Mouse (Mus musculus): ENCODE measurements at regions not wholly inside any gene's neighbourhood (a gene's known extent, or its start where the extent isn't known, plus 50 kb on each side); places are given as distances from the start of the nearest gene placed in this dataset.
A peak's percentile ranks its signal among the peaks of the same experiment; 100 is the strongest.

DNA sequence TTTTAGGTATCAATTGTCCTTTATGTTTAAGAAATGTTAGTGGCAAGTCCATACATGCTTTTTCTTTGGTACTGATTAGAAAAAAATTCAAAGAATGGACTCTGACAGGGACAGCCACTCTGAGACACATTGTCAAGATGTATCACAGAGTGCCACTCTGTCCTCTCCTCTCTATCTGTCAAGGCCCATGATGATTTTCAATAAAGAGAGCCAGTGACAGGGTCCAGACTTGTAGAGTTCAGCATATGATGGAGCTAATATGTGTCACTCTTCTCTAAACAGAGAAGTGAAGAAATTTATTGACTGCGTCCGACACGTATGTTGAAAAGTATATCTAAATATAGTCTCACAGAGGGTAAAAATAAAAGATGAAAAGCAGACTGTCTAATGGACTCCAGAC is 672.2 kb upstream of the 4930452B06Rik start:
- Histone ChIP-seq H3K9ac (no peak overlapping the region), H3K9me3 (ENCODE audit: low read length) (no peaks in the 10 kb centered on the region), H3K4me2 (ENCODE audit: low read depth) (no peak overlapping the region), H3K4me1 (ENCODE audit: insufficient read depth) (no peaks in the 10 kb centered on the region), H3K4me3 (ENCODE audit: low read depth, low read length) (no peak overlapping the region), H3K27me3 (ENCODE audit: insufficient read depth, low read length) (no peaks in the 10 kb centered on the region), H3K36me3 (ENCODE audit: insufficient read depth) (no peaks in the 10 kb centered on the region), H3K27ac (ENCODE audit: low read depth, low read length) (no peak overlapping the region)
- TF ChIP-seq CTCF (IDR thresholded peaks at IDR 0.05; ENCODE audit: low read depth), result no peak
- no peak for DNase-seq
- ATAC-seq, result no peak
- WGBS, result 82% methylated on average over 3 of the region's 3 CpGs

DNA sequence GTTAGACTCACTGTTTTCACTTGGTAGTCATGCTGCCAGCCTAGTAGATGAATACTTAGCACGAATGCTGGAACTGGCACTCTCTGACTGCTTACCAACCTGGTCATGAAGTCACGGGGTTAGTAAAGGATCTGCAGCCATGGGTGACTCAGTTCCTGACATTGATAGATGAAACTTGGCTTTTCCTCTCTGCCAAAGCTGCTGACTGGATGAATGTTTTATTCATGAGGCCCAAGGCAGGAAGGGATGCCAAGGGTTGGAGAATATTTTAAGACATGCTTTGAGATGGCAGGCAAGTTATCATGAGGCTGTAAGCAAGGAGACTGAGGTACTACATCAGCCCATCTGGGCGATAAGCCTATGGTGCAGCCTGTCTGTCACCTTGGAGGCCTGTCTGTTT is 671.1 kb upstream of the 4930452B06Rik start:
- ATAC-seq, result peak; percentile 93
- H3K9ac ChIP-seq, result no peak overlapping the region
- no peak overlapping the region for H3K4me3 ChIP-seq (ENCODE audit: low read depth, low read length)
- H3K9me3 ChIP-seq (ENCODE audit: low read length), result no peaks in the 10 kb centered on the region
- no peak overlapping the region for H3K27ac ChIP-seq (ENCODE audit: low read depth, low read length)
- no peak overlapping the region for H3K4me2 ChIP-seq (ENCODE audit: low read depth)
- no peaks in the 10 kb centered on the region for H3K4me1 ChIP-seq (ENCODE audit: insufficient read depth)
- no peaks in the 10 kb centered on the region for H3K27me3 ChIP-seq (ENCODE audit: insufficient read depth, low read length)
- 48% methylated on average over 3 of the region's 3 CpGs for WGBS
- DNase-seq, result peak; percentile 55
- no peaks in the 10 kb centered on the region for H3K36me3 ChIP-seq (ENCODE audit: insufficient read depth)
- no peak for TF ChIP-seq CTCF (IDR thresholded peaks at IDR 0.05; ENCODE audit: low read depth)

DNA sequence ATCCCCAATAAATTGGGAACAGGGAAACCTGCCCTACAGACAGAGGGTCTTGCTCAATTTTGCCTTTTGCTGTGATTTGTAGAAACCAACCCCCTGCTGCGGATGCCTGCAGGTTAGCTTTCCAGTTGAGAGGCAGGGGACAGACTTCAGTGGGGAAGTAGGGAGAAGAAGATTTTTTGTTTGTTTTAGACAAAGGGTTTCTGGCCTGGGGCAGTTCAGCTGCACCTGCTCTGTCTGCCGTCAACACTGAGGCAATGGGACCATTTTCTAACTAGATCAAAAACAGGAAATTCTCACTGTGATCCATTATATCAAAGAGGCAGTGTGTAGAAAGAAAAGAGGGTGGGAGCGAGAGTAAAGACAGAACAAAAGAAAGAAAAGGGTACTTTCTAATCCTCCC is 665.6 kb upstream of the 4930452B06Rik start:
- no peaks in the 10 kb centered on the region for H3K9me3 ChIP-seq (ENCODE audit: low read length)
- no peaks in the 10 kb centered on the region for H3K4me1 ChIP-seq (ENCODE audit: insufficient read depth)
- no peaks in the 10 kb centered on the region for H3K27me3 ChIP-seq (ENCODE audit: insufficient read depth, low read length)
- no peak overlapping the region for H3K9ac ChIP-seq
- WGBS, result 19% methylated on average over 3 of the region's 3 CpGs
- H3K4me3 ChIP-seq (ENCODE audit: low read depth, low read length), result no peak overlapping the region
- ATAC-seq (no peak), DNase-seq (no peak)
- no peaks in the 10 kb centered on the region for H3K36me3 ChIP-seq (ENCODE audit: insufficient read depth)
- no peak overlapping the region for H3K4me2 ChIP-seq (ENCODE audit: low read depth)
- no peak overlapping the region for H3K27ac ChIP-seq (ENCODE audit: low read depth, low read length)
- TF ChIP-seq CTCF (IDR thresholded peaks at IDR 0.05; ENCODE audit: low read depth), result no peak

DNA sequence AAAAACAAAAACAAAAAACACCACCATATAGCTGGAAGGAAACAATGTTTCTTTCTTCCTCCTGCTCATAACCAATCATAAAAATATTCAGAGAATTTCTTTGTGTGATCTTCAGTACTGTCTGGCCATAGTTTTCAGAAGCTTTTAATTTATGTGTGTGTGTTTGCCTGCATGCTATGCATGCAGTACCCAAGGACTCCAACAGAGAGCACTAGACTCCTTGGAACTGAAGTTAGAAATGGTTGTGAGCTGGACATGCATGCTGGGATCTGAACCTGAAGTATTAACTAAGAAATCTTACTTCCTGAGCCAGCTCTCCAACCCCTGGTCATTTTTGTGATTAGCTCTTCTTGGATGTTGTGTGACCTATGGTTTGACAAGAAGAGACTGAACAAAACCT is 664.7 kb upstream of the 4930452B06Rik start:
- Histone ChIP-seq H3K4me2 (ENCODE audit: low read depth) (no peak overlapping the region), H3K9me3 (ENCODE audit: low read length) (no peaks in the 10 kb centered on the region), H3K27me3 (ENCODE audit: insufficient read depth, low read length) (no peaks in the 10 kb centered on the region), H3K36me3 (ENCODE audit: insufficient read depth) (no peaks in the 10 kb centered on the region), H3K27ac (ENCODE audit: low read depth, low read length) (no peak overlapping the region), H3K9ac (no peak overlapping the region), H3K4me3 (ENCODE audit: low read depth, low read length) (no peak overlapping the region), H3K4me1 (ENCODE audit: insufficient read depth) (no peaks in the 10 kb centered on the region)
- peak; percentile 27; the same call in 1 of the 2 replicates for TF ChIP-seq CTCF (IDR thresholded peaks at IDR 0.05; ENCODE audit: low read depth)
- no peak for DNase-seq
- no peak for ATAC-seq

DNA sequence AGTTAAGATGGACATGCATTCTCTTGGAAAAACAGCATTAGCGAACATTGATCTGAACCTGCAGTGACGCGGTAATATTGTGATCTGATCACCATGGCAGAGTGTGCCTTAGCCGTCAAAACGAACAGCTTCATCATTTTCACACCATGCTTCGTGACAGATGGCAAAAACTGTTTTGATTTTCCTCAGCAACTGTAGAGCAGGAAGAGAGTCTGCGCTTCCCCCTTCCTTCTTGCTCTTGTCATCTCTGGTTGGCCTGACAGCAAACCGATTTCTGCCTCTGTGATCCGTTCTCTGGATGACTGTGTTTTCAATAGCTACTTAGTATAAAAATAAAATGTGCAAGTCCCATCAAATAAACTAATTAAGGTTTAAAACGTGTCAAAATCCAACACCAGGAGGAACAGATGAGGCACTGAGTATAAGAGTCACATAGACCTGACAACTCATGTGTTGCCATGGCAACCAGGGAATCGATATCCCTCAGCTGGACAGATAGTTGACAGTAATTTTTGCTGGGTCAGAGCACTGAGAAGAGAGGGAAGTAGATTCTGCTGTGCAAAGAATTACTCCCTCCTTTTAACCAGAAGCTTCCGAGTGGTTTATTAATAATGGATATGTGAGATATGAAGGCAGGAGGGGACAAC is 663.9 kb upstream of the 4930452B06Rik start:
- WGBS, result 44% methylated on average over 12 of the region's 12 CpGs
- peak; percentile 91 for ATAC-seq
- DNase-seq, result peak; percentile 80
- H3K4me1 ChIP-seq (ENCODE audit: insufficient read depth), result no peaks in the 10 kb centered on the region
- peak overlapping the region; percentile 17; the same call in 1 of the 2 replicates for H3K4me2 ChIP-seq (ENCODE audit: low read depth)
- no peaks in the 10 kb centered on the region for H3K36me3 ChIP-seq (ENCODE audit: insufficient read depth)
- no peak overlapping the region for H3K27ac ChIP-seq (ENCODE audit: low read depth, low read length)
- H3K4me3 ChIP-seq (ENCODE audit: low read depth, low read length), result no peak overlapping the region
- no peak overlapping the region for H3K9ac ChIP-seq
- TF ChIP-seq CTCF (IDR thresholded peaks at IDR 0.05; ENCODE audit: low read depth), result no peak
- H3K9me3 ChIP-seq (ENCODE audit: low read length), result no peaks in the 10 kb centered on the region
- H3K27me3 ChIP-seq (ENCODE audit: insufficient read depth, low read length), result no peaks in the 10 kb centered on the region

DNA sequence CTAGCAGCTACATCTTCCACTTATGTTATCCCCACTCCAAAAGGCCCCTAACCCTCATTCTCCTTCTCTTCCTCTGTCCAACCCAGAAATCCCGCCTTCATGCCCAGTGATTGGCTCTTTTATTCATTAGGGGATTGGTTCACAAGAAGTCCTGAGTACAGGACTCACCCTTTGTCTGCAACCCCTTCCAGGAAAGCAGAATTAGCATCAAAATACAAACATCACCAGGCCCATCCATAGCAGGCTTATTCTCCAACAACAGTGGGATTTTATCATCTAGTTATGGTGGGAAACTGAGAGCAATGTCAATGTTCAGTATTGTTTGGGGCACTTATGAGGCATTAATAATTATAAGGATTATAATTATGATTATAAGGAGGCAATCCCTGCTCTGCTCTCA is 661.3 kb upstream of the 4930452B06Rik start:
- Histone ChIP-seq H3K4me1 (ENCODE audit: insufficient read depth) (no peaks in the 10 kb centered on the region), H3K9ac (no peak overlapping the region), H3K27ac (ENCODE audit: low read depth, low read length) (no peak overlapping the region), H3K4me3 (ENCODE audit: low read depth, low read length) (no peak overlapping the region), H3K4me2 (ENCODE audit: low read depth) (no peak overlapping the region), H3K9me3 (ENCODE audit: low read length) (no peaks in the 10 kb centered on the region), H3K36me3 (ENCODE audit: insufficient read depth) (no peaks in the 10 kb centered on the region), H3K27me3 (ENCODE audit: insufficient read depth, low read length) (no peaks in the 10 kb centered on the region)
- TF ChIP-seq CTCF (IDR thresholded peaks at IDR 0.05; ENCODE audit: low read depth), result no peak
- no peak for ATAC-seq
- no peak for DNase-seq
- 69% methylated on average over 1 of the region's 1 CpGs for WGBS

DNA sequence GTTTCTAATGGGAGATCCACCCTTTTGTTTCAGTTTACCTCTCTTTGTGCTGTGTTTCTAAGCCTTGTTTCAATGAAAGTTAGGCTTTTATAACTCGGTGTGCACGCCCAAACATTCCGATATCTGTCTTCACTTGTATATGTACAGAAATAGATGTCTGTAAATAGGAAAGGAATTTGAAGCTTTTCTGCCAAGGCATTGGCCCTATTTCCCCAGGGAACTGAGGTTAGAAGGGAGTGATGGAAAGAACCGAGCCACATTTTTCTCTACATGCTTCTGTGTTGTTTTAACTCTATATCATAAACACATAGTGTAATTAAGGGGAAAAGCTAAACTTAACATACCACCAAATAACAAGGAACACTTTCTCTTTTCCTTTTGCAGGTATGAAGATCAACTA is 653.8 kb upstream of the 4930452B06Rik start:
- 80% methylated on average over 4 of the region's 4 CpGs for WGBS
- TF ChIP-seq CTCF (IDR thresholded peaks at IDR 0.05; ENCODE audit: low read depth), result no peak

More for the DNA sequence above, 653.8 kb upstream of the 4930452B06Rik start:
- Histone ChIP-seq H3K4me1 (ENCODE audit: insufficient read depth) (no peaks in the 10 kb centered on the region), H3K4me2 (ENCODE audit: low read depth) (no peak overlapping the region), H3K4me3 (ENCODE audit: low read depth, low read length) (no peak overlapping the region), H3K9me3 (ENCODE audit: low read length) (no peaks in the 10 kb centered on the region), H3K36me3 (ENCODE audit: insufficient read depth) (no peaks in the 10 kb centered on the region), H3K9ac (no peak overlapping the region), H3K27ac (ENCODE audit: low read depth, low read length) (no peak overlapping the region), H3K27me3 (ENCODE audit: insufficient read depth, low read length) (no peaks in the 10 kb centered on the region)
- no peak for DNase-seq
- no peak for ATAC-seq

All from forebrain, postnatal 0 days (tissue).